Mouse (Mus musculus) megakaryocyte, embryonic 14.5 days (primary cell): ENCODE results near the gene Cisd3.

ENCODE experiments used
- FLI1 ChIP-seq: IDR thresholded peaks from 2 replicates; pipeline ENCODE4 v1.6.1; 2012; ENCODE audit warnings: low read length, inconsistent platforms, mixed read lengths
- GATA1 ChIP-seq: IDR thresholded peaks from 3 replicates; pipeline ENCODE4 v1.6.1; 2012; ENCODE audit warnings: mixed read lengths, low read length, inconsistent platforms, borderline replicate concordance

- no peak for TF ChIP-seq GATA1
- no peak for TF ChIP-seq FLI1
Measured at GRCm38 (mm10) chr11:97697199-97697890, 11.7 kb downstream of the Cisd3 start.
